Mouse (Mus musculus) kidney, adult 2 months (tissue): ENCODE results near the gene Crat.

Experiments
- CTCF ChIP-seq: fragments of 200-500 bp; conservative IDR thresholded peaks from 2 replicates; pipeline ENCODE4 v1.5.1; 2011; ENCODE audit warnings: low read depth, mild to moderate bottlenecking, control low read depth, low read length, moderate library complexity, mixed read lengths; ENCODE audit not compliant: insufficient read depth, insufficient read length
- POLR2A ChIP-seq: fragments of 200-500 bp; IDR thresholded peaks from one replicate; pipeline ENCODE4 v1.6.1; 2011; ENCODE audit warnings: low read depth, low read length, control low read depth

- TF ChIP-seq POLR2A: no peak
- no peak for TF ChIP-seq CTCF
Measured at GRCm38 (mm10) chr2:30443281-30443680, 27.7 kb upstream of the Crat start.
